Mouse (Mus musculus) thymus, postnatal 10 days (tissue): ENCODE data around the gene Vmn1r73.

Experiments
- DNase-seq, 2 experiments: peaks; one replicate each; pipeline ENCODE4 v3.0.0; 2021; ENCODE audit warnings: low spot score in 2 of 2

Gene Vmn1r73

DNA sequence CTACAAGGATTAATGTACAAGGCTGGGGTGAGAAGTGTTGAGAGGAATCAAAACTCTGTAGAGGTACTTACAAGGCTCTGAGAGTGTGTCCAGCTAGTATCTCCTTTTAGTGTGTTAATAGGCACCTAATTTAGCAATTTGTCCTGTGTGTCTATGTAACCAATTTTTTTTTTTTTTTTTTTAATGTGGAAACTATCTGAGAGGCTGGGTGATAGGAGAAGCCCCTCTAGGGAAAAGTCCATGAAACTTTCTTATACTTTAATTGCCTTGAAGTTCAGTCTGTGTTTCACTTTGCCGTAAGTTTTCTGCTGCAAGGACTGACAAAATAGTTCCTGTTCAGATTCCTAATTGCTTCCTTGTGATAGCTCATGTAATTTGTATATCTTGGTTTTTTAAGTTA, at the start of gene Vmn1r73:
Gene Vmn1r73, plus strand, starts transcription at position 301 of the 400 bp plus-strand sequence.
- DNase-seq = no peak
